Mouse (Mus musculus): ENCODE data around the gene Thra. TPM values are rescaled to one million over a fixed set of nuclear protein-coding genes. Genes with fewer than 3 reads are reported as not detected.
"Not testable (repeated sequence)": the region's sequence is repeated elsewhere in the genome, so short reads cannot be mapped to it uniquely, and the experiment has no call there.

Gene Thra
- polyA plus RNA-seq, 1 experiment from 2014 or later = 46.8 TPM

DNA sequence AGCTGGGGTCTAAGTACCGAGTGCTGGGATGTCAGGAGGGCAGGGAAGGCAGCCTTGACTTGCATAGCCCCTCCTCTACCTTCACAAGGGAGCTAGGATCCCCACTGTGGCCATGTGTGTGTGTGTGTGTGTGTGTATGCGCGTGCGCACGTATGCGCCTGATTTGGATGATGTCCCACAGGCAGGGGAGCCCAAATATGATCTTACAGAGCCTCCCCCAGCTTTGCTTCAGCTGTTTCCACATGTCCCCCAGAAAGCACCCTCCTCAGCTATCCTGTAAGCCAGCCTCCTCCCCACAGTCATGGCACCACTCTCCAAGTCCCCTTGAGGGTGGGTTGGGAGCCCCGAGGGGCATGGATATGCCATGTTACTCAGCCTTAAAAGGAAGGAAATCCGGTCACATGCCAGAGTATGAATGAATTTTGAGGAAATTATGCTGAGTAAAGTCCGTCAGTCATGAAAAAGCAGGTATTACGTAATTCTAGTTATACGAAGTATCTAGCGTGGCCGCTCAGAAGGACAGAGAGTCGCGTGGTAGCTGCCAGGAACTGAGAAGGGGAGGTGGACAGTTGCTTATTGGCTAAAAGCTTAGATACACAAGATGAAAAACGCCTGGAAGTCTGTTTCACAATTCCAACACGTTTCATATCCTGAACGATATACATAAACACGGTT is 32.0 kb upstream of the Thra start:
- Histone ChIP-seq H3K27ac (ENCODE audit: low read depth) (peak overlapping the region; percentile 86), H3K9me3 (ENCODE audit: low read depth, low read length) (no peaks in the 10 kb centered on the region), H3K4me3 (ENCODE audit: low read depth, low read length) (no peak overlapping the region), H3K4me1 (ENCODE audit: insufficient read depth) (peaks cover 24% of the 10 kb centered on the region), H3K27me3 (ENCODE audit: insufficient read depth, low read length) (no peaks in the 10 kb centered on the region), H3K4me2 (peak overlapping the region; percentile 23; the same call in 1 of the 2 replicates), H3K36me3 (ENCODE audit: insufficient read depth) (peaks cover 68% of the 10 kb centered on the region), H3K9ac (no peak overlapping the region)
- ATAC-seq (ENCODE audit: insufficient read depth) (peak; percentile 45), DNase-seq (peak; percentile 81)
- no peak for TF ChIP-seq CTCF (IDR thresholded peaks at IDR 0.05; ENCODE audit: low read depth)
- WGBS = 59% methylated on average over 19 of the region's 19 CpGs

DNA sequence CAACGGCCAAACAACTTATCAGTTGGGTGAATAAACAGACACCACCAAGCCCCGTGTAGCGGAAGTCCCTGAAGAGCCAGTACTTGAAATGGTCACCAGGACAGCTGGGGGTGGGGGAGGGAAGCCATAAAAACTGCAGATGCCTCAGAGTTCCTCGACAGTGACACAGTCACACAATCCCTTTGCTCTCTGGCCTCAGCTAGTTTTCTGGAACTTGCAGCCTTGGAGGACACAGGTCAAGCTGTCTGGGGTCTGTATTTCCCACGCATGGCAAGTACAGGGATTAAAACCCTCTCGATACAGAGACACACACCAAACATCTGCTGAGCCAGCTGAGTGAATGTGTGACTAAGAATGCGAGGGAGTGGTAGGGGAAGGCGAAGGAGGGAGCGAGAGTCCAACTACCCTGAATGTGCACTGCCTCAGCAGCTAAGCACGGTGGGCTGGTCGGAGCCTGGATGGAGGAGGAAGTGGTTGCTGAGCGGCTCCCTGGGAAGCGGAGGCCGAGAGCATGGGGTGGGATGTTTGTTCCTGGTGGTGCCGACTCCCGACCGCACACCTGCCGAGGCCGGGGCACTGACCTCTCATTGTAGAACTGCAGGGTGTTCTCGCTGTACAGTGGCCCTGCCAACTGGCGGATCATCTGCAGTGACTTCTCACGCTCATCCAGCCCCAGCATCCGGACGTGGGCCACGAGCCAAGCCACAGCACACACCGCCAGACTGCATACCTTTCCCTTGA is 31.3 kb upstream of the Thra start:
- Histone ChIP-seq H3K9me3 (ENCODE audit: low read depth, low read length) (no peaks in the 10 kb centered on the region), H3K27ac (ENCODE audit: low read depth) (peak overlapping the region; percentile 86), H3K9ac (no peak overlapping the region), H3K4me3 (ENCODE audit: low read depth, low read length) (no peak overlapping the region), H3K27me3 (ENCODE audit: insufficient read depth, low read length) (no peaks in the 10 kb centered on the region), H3K4me1 (ENCODE audit: insufficient read depth) (peaks cover 24% of the 10 kb centered on the region), H3K36me3 (ENCODE audit: insufficient read depth) (peaks cover 75% of the 10 kb centered on the region), H3K4me2 (peak overlapping the region; percentile 15; the same call in 1 of the 2 replicates)
- ATAC-seq (ENCODE audit: insufficient read depth) (no peak), DNase-seq (peak; percentile 50)
- no peak for TF ChIP-seq CTCF (IDR thresholded peaks at IDR 0.05; ENCODE audit: low read depth)
- WGBS = 57% methylated on average over 26 of the region's 26 CpGs

DNA sequence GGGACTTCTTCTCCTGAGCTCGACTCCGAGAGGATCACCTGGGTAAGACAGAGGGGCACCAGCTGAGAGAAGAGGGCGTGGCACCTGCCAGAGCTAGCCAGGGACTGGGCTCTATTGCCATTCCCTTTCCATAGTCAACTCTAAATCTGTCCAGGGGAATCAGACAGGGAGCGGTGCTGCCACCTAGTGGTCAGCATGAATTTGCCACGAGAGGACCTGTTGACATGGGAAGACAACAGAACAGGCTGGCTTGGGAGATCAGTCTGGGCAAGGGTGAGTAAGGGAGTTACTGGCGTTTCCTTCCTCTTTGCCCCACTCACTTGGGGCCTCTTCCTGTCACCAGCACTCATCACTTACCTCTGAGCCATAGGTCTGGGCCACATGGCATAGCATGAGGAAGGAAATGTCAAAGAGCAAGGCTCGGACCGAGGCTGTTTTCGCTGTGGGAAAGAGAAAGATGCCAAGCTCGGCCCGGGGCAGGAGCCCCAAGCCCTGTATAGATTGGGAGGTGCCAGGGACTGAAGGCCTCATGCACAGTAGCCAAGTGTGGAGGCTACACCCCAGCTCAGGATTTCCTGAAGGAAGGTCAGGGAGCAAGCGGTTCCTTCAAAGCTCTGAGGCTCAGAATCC is 29.9 kb upstream of the Thra start:
- Histone ChIP-seq H3K9ac (no peak overlapping the region), H3K9me3 (ENCODE audit: low read depth, low read length) (no peaks in the 10 kb centered on the region), H3K27ac (ENCODE audit: low read depth) (peak overlapping the region; percentile 56; the same call in 1 of the 2 replicates), H3K4me1 (ENCODE audit: insufficient read depth) (peaks cover 24% of the 10 kb centered on the region), H3K4me3 (ENCODE audit: low read depth, low read length) (no peak overlapping the region), H3K27me3 (ENCODE audit: insufficient read depth, low read length) (no peaks in the 10 kb centered on the region), H3K36me3 (ENCODE audit: insufficient read depth) (peaks cover 75% of the 10 kb centered on the region), H3K4me2 (no peak overlapping the region)
- ATAC-seq (ENCODE audit: insufficient read depth) (peak; percentile 52), DNase-seq (peak; percentile 95)
- WGBS = 46% methylated on average over 12 of the region's 12 CpGs
- TF ChIP-seq CTCF (IDR thresholded peaks at IDR 0.05; ENCODE audit: low read depth) = peak; percentile 98

DNA sequence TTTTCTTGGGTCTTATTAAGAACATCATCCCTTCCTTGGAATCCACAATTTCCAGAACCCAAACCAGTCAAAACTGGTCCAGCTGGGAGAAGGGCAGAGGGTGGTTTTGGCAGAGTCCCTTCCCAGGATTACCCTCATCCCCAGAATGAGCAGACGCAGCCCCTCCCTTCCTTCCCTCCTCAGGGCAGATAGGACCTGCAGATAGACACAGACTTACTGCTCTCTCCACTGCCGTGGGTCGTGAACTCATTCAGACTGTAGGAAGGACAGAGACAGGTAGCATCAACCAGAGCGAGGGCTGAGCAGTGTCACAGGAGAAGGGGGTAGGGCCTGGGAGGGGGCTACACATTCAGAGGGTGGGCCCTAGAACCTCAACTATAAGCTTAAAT is 29.4 kb upstream of the Thra start:
- no peaks in the 10 kb centered on the region for H3K27me3 ChIP-seq (ENCODE audit: insufficient read depth, low read length)
- no peak overlapping the region for H3K9ac ChIP-seq
- no peak overlapping the region for H3K4me2 ChIP-seq
- no peak for TF ChIP-seq CTCF (IDR thresholded peaks at IDR 0.05; ENCODE audit: low read depth)
- H3K27ac ChIP-seq (ENCODE audit: low read depth) = peak overlapping the region; percentile 56; the same call in 1 of the 2 replicates
- DNase-seq = no peak
- no peak overlapping the region for H3K4me3 ChIP-seq (ENCODE audit: low read depth, low read length)
- H3K36me3 ChIP-seq (ENCODE audit: insufficient read depth) = peaks cover 74% of the 10 kb centered on the region
- H3K9me3 ChIP-seq (ENCODE audit: low read depth, low read length) = no peaks in the 10 kb centered on the region
- peaks cover 24% of the 10 kb centered on the region for H3K4me1 ChIP-seq (ENCODE audit: insufficient read depth)
- 82% methylated on average over 4 of the region's 4 CpGs for WGBS
- no peak for ATAC-seq (ENCODE audit: insufficient read depth)

DNA sequence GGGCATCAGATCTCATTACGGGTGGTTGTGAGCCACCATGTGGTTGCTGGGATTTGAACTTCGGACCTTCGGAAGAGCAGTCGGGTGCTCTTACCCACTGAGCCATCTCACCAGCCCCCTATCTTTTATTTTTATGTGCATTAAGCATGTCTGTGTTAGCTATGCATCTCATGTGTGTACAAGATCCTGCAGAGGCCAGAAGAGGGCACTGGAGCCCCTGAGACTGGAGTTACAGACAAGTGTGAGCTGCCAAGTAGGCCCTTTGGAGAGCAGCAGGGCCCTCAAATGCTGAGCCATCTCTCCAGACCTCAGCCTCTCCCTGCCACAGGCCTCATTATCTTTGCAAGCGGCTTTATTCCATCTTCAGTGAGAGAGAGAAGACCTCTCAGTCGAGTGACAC is 28.4 kb upstream of the Thra start:
- not testable (repeated sequence) for H3K9me3 ChIP-seq (ENCODE audit: low read depth, low read length); H3K9ac ChIP-seq; H3K4me3 ChIP-seq (ENCODE audit: low read depth, low read length); H3K4me2 ChIP-seq; ATAC-seq (ENCODE audit: insufficient read depth); H3K27me3 ChIP-seq (ENCODE audit: insufficient read depth, low read length); H3K27ac ChIP-seq (ENCODE audit: low read depth)
- H3K4me1 ChIP-seq (ENCODE audit: insufficient read depth) = peaks cover 24% of the 10 kb centered on the region
- peak; percentile 63 for TF ChIP-seq CTCF (IDR thresholded peaks at IDR 0.05; ENCODE audit: low read depth)
- H3K36me3 ChIP-seq (ENCODE audit: insufficient read depth) = peaks cover 74% of the 10 kb centered on the region
- WGBS = 84% methylated on average over 6 of the region's 6 CpGs
- DNase-seq = peak; percentile 63

DNA sequence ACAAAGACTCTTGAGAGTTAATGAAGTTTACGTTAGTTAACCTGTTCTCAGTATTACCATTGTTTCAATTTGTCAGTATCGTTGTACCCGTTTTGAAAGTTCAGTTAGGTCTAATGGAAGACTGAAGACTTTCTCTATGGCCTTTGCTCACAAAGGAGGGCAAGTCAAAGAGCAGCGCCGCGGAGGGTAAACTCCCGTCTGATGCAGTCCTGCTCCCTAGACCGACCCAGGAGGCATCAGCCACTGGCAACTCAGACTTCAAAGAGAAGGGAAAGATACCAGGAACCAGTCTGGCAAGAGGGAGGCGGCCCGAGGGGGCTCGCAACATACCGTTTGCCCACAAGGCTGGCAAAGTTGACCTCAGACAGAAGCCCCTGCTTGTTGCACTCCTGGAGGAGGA is 26.7 kb upstream of the Thra start:
- 63% methylated on average over 12 of the region's 12 CpGs for WGBS
- ATAC-seq (ENCODE audit: insufficient read depth) (no peak), DNase-seq (no peak)
- Histone ChIP-seq H3K9me3 (ENCODE audit: low read depth, low read length) (no peaks in the 10 kb centered on the region), H3K9ac (no peak overlapping the region), H3K27me3 (ENCODE audit: insufficient read depth, low read length) (no peaks in the 10 kb centered on the region), H3K4me3 (ENCODE audit: low read depth, low read length) (no peak overlapping the region), H3K27ac (ENCODE audit: low read depth) (0 out of 2 replicates have a peak overlapping the region, but pooled peaks have one; percentile 24), H3K4me2 (no peak overlapping the region), H3K4me1 (ENCODE audit: insufficient read depth) (peaks cover 20% of the 10 kb centered on the region; the same call in 1 of the 2 replicates), H3K36me3 (ENCODE audit: insufficient read depth) (peaks cover 76% of the 10 kb centered on the region)
- TF ChIP-seq CTCF (IDR thresholded peaks at IDR 0.05; ENCODE audit: low read depth) = no peak

DNA sequence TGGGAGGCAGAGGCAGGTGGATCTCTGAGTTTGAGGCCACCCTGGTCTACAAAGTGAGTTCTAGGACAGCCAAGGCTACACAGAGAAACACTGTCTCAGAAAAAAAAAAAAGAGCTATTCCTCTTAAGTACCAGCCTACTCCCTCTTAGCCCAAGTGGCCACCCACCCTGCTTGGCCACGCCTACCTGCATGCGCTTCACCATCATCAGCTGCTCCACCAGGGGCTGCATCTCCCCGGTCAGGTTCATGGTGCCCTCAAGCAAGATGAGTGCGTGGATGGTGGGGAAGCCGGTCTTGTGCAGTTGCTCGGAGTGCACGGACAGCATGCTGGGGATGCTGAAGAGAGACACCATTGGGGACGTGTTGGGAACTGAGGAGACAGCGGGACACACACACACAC is 24.5 kb upstream of the Thra start:
- peaks cover 8% of the 10 kb centered on the region; the same call in 1 of the 2 replicates for H3K4me1 ChIP-seq (ENCODE audit: insufficient read depth)
- H3K9me3 ChIP-seq (ENCODE audit: low read depth, low read length) = no peaks in the 10 kb centered on the region
- DNase-seq (no peak), ATAC-seq (ENCODE audit: insufficient read depth) (no peak)
- peaks cover 65% of the 10 kb centered on the region for H3K36me3 ChIP-seq (ENCODE audit: insufficient read depth)
- no peak overlapping the region for H3K9ac ChIP-seq
- H3K4me3 ChIP-seq (ENCODE audit: low read depth, low read length) = no peak overlapping the region
- no peak overlapping the region for H3K27ac ChIP-seq (ENCODE audit: low read depth)
- no peak for TF ChIP-seq CTCF (IDR thresholded peaks at IDR 0.05; ENCODE audit: low read depth)
- no peak overlapping the region for H3K4me2 ChIP-seq
- WGBS = 92% methylated on average over 9 of the region's 9 CpGs
- no peaks in the 10 kb centered on the region for H3K27me3 ChIP-seq (ENCODE audit: insufficient read depth, low read length)

Measured in lung, embryonic 14.5 days (tissue).